Mouse (Mus musculus) CD4-positive, CD25-positive, alpha-beta regulatory T cell, adult 2 months (primary cell): ENCODE measurements around the gene Ankrd13b.
A peak's percentile ranks its signal among the peaks of the same experiment; 100 is the strongest.

Experiments
- DNase-seq: peaks from one replicate; pipeline ENCODE4 v3.0.0-alpha.2; 2012; ENCODE audit warnings: low read depth, low spot score

Ankrd13b gene

GRCm38 (mm10) chr11:77508068-77509021 lies 18.9 kb upstream of the Ankrd13b start:
- DNase-seq, result peak; percentile 92

GRCm38 (mm10) chr11:77507426-77507825 lies 17.9 kb upstream of the Ankrd13b start:
- no peak for DNase-seq

DNA sequence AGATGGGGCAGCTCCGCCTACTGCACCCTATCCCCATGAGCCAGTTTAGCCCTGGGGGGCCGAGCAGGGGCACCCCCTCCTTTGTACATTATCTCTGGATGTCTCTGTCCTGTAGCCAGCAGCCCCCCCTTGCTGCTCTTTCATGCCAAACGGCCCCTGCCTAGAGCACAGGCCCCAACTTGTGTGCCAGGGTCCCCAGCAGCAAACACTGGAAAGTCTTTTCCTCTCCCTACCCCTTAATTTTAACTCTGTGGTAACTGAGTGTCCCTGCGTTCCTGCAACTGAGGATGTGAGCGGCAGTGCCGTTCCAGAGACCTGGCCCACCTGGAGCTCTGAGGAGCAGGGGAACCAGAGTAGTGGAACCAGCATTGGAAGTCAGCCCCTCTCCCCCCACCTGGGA lies 17.5 kb upstream of the Ankrd13b start:
- DNase-seq, result no peak

DNA sequence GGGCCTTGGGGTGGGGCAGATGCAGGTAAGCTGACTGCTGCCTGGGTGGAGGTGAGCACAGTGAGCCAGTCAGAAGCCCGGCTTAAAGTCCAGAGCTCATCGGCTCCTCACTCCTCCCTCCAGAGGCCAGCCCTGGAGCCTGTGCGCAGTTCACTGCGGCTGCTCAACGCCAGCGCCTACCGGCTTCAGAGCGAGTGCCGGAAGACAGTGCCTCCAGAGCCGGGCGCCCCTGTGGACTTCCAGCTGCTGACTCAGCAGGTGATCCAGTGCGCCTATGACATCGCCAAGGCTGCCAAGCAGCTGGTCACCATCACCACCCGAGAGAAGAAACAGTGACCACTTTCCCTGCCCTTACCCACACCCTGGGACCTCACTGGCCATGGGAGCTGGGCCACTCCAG lies 16.8 kb upstream of the Ankrd13b start:
- DNase-seq, result no peak

- DNase-seq, result no peak
Observed at GRCm38 (mm10) chr11:77505291-77505980, 16.0 kb upstream of the Ankrd13b start.

- DNase-seq, result no peak
Observed at GRCm38 (mm10) chr11:77504377-77504776, 14.9 kb upstream of the Ankrd13b start.

GRCm38 (mm10) chr11:77503511-77503910 lies 14.0 kb upstream of the Ankrd13b start:
- no peak for DNase-seq

DNA sequence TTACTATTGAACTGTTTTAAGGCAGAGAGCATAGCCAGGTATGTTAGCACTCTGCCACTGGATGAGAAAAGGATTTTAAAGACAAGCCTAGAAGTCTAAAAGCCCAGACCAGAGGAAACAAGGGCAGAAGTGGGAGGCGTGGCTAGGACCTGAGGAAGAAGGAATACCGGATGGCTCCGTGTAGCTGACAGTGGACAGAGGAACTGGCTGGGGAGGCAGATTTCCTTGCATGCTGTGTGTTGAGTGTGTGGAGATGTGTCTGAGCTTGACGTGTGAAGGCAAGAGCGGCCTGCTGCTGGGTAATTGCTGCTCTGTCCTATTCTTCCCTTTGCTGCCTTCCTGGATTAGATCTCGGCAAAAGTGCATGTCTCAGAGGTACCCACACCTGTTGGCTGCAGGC lies 13.0 kb upstream of the Ankrd13b start:
- no peak for DNase-seq

DNA sequence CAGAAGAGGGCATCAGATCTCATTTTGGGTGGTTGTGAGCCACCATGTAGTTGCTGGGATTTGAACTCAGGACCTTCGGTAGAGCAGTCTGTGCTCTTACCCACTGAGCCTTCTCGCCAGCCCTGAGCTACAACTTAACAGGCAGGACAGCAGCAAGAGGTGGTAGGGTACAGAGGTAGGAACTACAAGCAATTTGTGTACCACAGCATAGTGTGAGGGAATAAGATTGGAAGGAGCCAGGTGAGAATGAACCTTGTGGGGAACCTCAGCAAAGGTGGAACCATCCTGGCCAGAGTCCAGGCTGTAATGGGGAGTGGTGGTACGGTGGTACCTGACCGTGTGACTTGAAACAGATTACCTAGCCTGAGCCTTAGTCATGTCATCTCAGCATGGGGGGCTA lies 12.5 kb upstream of the Ankrd13b start:
- DNase-seq, result no peak

DNA sequence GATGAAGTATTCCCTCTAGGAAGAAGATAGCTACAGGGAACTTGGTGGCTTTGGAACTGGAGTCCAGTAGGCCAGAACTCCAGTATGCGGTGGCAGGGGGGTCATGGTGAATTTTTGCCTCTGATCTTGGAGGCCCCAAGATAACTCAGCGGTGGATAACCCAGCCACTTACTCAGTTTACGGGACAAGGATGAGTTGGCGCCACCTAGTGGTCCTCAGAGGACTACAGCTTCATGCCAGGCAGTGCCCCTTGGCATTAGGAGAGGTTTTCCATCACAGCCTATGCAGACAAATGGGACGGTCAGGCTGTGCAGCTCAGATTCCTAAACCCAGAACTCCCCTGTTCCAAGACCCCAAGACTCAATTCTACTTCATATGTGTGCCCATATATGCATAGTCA lies 11.9 kb upstream of the Ankrd13b start:
- peak; percentile 91 for DNase-seq

DNA sequence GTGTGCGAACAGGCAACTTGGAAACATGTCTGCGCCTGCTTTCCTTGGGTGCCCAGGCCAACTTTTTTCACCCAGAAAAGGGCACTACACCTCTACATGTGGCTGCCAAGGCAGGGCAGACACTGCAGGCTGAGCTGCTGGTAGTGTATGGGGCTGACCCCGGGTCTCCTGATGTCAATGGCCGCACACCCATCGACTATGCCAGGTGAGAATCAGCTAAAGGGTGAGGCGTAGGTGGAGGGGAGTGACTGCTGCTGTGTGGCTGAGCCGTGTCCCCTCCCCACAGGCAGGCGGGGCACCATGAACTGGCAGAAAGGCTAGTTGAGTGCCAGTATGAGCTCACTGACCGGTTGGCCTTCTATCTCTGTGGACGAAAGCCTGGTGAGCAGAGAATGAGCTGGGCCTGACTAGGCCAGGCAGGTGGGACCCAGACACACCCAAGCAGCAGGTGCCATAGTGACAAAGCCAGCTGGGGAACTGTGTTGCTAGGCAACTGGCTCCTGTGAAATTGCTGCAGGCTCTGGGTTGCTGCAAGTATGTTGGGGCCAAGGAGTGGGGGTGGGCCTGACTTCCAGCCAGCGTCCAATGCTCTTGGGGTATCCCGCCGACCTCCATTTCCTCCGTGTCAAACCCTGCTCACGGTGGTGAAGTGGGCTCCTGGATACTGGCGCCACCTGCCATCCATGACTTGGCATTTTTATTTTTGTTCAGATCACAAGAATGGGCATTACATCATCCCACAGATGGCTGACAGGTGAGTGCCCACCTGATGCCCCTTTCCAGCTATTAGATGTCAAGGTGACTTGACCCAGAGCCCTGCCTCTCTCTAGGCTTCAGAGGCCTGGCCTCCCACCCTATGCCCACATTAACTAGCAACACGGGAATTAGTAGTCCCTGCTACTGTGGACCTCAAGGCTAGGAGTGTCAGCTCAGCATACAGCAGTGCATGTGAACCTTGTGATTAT lies 11.2 kb upstream of the Ankrd13b start:
- no peak for DNase-seq

GRCm38 (mm10) chr11:77499354-77499753 lies 9.9 kb upstream of the Ankrd13b start:
- no peak for DNase-seq

DNA sequence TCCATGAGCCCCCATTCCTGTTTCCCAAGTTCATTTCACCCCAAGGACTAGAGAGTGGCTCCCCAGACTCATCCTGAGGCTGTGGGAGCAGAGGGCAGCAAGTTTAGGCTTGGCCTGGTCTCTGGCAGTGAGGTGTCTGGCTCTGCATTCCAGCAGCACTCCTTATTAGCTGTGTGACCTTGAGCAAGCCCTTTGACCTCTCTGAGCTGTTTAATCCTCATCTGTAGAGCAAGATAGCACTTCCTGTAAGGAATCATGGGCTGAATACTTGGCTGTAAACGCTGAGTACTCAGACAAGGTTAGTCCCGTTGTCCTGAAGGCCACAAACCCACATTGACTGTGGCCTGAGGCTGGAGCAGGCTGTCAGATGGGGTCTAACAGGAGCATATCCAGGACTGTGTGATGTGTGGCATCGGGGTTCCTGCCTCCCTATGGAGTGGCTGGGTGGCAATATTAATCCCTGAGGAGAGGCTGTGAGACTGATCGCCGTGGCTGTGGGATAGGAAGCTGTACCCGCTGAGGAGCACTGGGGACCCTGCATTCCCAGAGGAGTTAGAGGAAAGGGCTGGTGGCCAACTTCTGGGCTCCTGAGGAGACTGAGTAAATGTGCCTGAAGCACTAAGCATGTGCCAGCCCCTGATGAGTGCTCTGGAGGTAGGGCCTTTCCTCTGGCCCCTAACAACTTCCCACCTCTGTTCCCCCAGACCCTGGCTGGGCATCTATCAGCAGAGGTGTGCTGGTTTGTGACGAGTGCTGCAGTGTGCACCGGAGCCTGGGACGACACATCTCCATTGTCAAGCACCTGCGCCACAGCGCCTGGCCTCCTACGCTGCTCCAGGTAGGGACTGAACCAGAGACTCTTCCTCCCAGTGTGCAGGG lies 9.0 kb upstream of the Ankrd13b start:
- DNase-seq, result no peak

DNA sequence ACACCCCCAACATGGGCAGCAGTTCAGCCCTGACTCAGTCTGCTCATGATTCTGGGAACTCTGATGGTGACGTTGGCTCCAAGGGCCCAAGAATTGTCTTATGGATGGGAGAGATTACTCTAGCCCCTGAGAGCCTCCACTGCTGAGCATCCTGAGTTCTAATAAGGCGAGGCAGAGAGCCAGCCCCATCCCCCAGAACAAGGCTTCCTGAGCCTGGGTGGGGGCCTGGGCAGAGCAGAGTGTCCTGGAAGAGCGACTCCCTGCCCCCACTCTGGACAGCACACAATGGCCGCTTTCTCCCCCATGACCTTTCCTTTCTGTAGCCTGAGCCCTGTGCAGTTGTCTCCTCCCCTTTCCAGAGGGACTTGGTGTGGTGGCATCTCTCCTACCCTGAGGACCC lies 8.4 kb upstream of the Ankrd13b start:
- no peak for DNase-seq

- peak; percentile 79 for DNase-seq
Observed at GRCm38 (mm10) chr11:77497341-77497756, 7.9 kb upstream of the Ankrd13b start.

DNA sequence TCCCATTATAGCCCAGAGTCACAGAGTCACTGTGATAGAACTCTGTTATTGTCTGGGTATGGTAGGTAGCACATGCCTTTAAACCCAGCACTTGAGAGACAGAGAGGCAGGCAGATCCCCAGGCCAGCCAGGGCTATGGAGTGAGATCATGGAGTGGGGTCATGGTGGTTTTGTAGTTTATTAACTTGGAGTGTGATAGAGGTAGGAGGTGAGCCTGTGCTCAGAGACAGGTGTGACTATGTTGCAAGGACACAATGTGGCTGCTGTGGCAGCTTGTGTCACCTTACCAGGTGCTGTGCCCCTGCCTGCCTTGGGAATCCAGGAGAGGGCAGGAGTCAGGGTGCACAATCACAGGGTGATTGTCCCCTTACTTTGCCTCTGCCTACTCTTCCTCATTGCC lies 6.0 kb upstream of the Ankrd13b start:
- no peak for DNase-seq

- no peak for DNase-seq
Observed at GRCm38 (mm10) chr11:77494782-77495181, 5.3 kb upstream of the Ankrd13b start.

GRCm38 (mm10) chr11:77494344-77494676 lies 4.8 kb upstream of the Ankrd13b start:
- no peak for DNase-seq

DNA sequence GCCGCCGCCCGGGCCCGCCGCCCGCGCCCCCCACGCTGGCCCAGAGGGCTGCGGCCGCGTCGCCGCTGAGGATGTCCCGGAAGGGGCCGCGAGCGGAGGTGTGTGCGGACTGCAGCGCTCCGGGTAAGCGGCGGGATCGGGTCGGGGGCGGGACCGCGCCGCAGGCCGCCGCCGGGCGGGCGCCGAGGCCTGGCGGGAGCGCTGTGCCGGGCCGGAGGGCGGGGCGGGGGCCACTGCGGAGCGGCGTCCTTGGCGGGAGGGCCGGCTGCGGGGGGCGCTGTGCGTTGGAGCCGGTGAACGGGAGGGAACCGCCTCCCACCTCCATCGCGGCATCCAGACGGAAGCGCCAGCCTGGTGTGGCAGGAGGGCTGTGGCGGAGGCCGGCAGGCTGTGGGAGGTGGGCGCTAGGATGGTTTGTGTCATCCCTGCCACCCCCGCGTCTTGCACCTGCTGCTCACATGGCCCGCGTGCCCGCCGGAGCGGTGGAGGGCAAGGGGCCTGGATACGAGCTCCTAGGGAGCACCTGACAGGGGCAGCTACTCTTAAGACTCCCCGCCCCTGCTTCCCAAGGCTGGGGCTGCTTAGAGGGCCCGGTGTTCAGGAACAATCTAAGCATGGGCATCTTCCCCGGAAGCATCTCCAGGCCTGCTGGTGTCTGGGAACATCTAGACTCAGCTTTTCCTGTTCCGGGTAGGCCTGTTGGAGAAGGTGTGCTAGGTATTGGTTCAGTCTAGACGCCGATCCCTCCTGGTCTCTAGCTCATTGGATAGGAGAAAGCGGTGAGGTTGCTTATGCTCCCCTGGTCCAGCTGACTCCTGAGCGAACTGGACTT lies 4.2 kb upstream of the Ankrd13b start, which contains the start of gene Git1:
Git1 (plus strand) TSS at position 51 of the 832 bp plus-strand sequence.
- peak; percentile 62 for DNase-seq

- DNase-seq, result peak; percentile 95
Observed at GRCm38 (mm10) chr11:77492911-77493332, 3.4 kb upstream of the Ankrd13b start.
